Mouse (Mus musculus) retina, postnatal 1 day (tissue): ENCODE results near the gene Steap1.

ENCODE experiments used
- DNase-seq: peaks from one replicate; pipeline ENCODE4 v3.0.0-alpha.2; 2012

The Steap1 gene

DNA sequence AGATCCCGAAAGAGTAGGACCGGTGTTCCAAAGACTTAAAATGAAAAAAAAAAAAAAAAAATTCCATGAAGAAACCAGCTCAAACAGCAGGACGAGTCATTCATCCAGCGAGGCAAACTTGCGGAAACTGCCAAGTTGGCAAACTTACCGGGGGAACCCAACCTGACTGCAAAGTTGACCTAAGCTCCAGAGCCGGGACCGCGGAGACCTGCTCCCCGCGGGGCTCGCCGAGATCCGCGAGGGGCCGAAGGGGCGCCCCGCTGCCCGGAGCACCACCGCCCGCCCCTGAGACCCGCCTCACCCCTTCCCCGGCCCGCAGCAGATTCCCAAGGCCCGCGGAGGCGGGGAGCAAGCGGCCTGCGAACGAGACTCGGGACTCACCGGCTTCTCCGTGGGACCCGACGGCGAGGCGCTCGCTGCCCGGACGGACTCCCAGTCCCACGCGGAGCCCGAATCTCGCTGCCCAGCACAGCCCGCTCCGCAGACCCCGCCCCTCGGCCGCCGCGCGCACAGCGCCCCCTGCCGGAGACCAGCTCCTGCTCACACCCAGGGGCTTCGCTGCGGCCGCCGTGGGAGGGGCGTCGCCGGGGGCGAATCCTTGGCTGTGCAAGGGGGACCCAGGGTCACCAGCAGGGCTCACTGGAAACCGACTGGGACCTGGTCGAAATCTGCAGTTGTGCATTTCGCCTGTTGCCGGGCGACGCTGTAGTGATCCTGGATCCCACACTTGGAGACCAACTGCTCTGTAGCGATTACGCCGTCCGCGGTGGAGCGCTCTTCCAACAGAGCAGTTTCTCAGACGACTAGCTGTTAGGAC, at the start of gene Steap1:
TSS of gene Steap1 (minus strand) at position 461 of the 817 bp plus-strand sequence.
- DNase-seq = peak; percentile 91

DNA sequence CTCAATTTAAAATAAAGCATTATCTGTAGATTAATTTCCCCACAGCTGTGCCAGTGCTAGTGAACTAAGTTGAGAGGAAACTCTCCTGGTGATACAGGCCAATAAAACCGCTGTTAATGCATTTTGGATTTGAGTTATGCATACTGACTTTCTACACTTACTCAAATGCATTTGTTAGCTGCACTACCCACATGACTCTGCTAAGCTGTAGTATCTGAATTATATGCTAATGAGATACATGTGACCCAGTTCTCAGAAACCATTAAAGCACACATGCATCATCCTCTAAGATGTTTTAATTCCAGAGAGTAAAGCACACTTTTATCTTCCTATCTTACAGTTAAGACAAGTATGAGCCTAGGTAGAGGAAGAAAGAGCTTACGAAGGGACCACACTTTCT, 38.0 kb upstream of the Steap1 start:
- DNase-seq = no peak

DNA sequence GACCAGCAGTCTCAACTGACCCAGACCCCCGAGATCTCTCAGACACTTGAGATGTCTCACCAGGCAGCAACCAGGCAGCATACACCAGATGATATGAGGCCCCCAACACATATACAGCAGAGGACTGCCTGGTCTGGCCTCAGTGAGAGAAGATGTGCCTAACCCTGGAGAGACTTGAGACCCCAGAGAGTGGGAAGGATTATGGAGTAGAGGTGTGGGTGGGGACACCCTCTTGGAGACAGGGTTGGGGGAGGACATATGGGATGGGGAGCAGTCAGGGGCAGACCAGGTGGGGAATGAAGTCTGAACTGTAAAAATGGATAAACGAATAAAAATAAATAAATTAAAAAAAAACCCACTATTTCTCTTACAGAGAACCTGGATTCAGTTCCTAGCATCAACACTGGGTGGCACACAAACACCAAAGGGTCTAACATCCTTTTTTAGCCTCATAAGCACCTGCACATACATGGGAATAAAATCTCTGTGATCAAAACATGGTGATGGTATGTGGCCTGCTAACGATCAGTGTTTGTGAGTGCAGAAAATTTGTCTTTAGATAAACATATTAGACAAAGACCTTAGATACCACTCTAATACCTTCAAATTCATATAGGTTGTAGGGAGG, 7.4 kb upstream of the Steap1 start:
- DNase-seq = no peak

GRCm38 (mm10) chr5:5755039-5755438, 5.9 kb upstream of the Steap1 start:
- DNase-seq = peak; percentile 75

GRCm38 (mm10) chr5:5749772-5750222, 671 bp upstream of the Steap1 start:
- peak; percentile 76 for DNase-seq

- DNase-seq = no peak
Observed at GRCm38 (mm10) chr5:5734445-5734844, 14.7 kb downstream of the Steap1 start.

GRCm38 (mm10) chr5:5732858-5733257, 16.3 kb downstream of the Steap1 start:
- DNase-seq = no peak

- no peak for DNase-seq
Observed at GRCm38 (mm10) chr5:5732208-5732607, 16.9 kb downstream of the Steap1 start.

DNA sequence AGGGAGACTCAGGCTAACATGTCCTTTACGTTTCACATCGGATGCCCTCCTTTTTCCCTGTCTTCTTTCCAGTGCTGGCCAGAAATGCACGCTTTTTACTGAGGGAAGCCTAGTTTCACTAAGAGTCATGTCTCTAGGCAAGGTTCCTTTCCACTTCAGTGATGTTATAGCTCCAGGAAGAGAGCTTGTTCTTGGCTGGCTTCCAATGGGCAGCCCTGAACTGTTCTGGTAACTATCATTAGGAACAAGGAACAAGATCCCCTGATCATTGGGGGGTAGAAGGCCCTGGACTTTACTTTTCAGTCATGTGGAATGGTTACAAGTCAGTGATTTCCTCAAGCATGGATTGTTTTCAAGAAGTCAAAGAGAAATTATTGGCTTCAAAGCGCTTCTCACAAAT, 19.2 kb downstream of the Steap1 start:
- DNase-seq = no peak

DNA sequence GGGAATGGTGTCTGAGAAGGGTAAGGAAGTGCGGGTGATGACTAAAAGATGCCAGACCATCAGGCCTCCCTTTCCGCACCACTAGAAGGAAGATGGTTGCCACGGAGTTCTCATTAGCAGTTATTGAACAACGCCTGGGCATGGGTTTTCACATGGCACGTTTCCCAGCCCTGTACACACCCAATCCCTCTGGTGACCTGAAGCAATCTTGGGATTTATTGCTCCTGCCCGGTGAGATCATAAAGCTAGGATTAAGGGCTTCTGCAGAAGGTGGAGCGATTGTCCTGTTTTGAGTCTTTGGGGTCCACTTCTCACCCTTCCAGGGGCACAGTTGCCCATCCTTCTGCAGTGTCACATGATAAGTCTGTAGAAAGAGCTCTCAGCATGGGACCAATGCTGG, 26.9 kb downstream of the Steap1 start:
- DNase-seq = no peak

- DNase-seq = no peak
Observed at GRCm38 (mm10) chr5:5711032-5711431, 38.1 kb downstream of the Steap1 start.

DNA sequence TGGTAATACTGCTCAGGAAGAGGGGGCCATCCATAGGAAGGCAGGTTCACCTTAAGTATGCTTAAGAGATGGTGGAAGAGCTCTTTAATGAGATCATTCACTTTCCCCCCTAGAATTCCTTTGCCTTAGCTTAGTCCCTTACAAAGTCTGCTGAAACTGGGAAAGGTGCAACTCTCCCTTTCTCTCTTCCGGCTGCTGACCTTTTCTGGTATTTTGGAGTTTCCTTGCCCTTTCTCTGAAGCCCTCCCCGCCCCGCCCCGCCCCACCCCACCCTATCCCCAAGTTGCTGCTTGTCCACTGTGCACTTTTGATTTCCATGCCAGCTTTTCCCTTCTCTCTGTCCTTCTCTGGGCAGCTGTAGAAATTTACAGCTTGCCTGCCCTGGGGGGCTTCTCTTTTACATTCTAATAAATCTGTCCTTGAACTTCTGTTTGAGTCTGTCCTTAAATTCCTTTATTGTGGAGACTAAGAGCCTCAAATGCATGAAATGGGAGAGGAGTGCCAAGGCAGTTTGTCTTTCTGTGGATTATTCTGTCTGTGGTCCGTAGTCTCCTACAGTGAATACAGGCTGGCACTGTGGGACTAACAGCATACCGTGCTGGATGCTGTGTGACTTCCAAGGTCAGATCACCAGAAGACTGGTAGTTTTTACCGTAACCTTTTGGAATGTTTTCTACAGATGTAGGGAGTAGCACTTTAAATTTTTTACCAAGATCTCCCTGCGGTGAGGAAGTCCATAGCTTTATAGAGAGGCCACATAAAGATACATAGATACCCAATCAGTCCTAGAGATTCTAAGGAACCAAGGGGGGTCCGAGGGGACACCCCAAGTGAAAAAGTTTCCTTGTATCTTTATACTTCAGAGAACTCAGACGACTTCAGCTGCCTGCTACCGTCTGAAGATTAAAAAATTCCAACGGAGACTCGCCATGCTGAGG, 41.5 kb downstream of the Steap1 start:
- no peak for DNase-seq

DNA sequence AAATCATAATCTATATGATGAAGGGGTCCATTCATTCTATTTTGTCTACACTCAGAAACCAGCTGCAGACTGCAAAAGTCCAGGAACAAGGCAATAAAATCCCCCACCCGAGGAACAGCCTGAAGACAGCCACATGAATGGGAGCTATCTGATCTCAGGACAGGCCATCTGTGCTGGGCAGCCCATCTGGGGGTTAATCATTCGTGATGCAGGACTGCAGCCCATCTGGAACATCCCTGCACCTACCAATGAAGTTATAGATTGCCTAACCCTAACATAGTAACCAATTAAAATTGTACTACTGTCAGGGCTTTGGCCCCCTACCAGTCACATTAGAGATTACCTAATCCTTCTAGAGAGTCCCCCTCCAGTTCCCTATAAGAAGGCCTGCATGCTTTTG, 44.1 kb downstream of the Steap1 start:
- DNase-seq = no peak

- DNase-seq = no peak
Observed at GRCm38 (mm10) chr5:5700386-5700785, 48.7 kb downstream of the Steap1 start.

- no peak for DNase-seq
Observed at GRCm38 (mm10) chr5:5698830-5699229, 50.3 kb downstream of the Steap1 start.

- DNase-seq = no peak
Observed at GRCm38 (mm10) chr5:5695401-5695942, 53.7 kb downstream of the Steap1 start.

- DNase-seq = peak; percentile 81
Observed at GRCm38 (mm10) chr5:5693956-5694653, 55.0 kb downstream of the Steap1 start, which contains the start of gene Steap2. Steap2 (minus strand) TSS chr5:5694578.

DNA sequence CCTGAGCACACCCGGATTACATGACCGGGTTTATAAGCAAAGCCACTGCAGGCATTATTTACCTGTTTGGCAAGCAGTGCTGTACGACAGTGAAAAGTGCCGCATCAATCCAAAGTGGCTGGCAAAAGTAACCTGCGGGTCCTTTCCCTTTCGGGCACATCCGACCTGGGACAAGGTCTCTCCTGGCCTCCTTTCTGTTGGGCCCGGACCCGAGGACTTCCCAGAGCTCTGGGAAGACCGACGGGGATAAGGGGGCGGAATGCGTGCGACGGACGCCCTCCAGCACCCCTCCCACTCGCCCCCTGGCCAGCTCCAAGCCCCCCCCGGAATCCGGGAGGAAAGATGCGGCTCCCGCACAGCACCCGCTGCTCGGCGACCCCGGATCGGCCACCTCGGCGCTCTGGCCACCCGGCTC, 55.6 kb downstream of the Steap1 start:
- no peak for DNase-seq

- DNase-seq = no peak
Observed at GRCm38 (mm10) chr5:5692167-5692738, 56.9 kb downstream of the Steap1 start.

DNA sequence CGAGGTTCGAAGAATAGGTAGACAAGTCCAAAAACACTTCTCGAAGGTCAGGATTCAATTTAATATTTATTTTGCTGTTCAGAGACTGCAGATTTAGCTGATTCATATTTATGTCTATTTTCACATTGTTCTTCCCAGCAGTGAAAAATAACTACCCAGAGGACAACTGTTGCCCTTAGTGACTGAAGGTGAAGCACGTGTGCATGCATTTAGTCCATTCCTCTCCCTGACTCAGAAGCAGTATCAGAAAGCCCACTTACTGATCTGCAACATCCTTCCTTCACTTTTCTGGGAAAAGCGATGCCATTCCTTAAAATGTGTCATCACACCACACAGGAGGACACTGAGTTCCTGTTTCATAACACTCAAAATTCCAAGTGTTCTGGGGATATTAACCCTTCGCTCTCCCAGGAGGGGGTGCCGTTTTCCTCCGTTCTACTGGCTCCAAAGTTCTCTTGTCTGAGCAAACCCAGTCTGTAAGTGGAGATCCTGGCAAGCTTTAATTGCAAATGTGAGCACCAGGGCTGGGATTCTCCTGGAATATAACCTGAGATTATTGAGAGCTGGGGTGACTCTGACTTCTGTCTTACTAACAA, 60.1 kb downstream of the Steap1 start:
- no peak for DNase-seq

DNA sequence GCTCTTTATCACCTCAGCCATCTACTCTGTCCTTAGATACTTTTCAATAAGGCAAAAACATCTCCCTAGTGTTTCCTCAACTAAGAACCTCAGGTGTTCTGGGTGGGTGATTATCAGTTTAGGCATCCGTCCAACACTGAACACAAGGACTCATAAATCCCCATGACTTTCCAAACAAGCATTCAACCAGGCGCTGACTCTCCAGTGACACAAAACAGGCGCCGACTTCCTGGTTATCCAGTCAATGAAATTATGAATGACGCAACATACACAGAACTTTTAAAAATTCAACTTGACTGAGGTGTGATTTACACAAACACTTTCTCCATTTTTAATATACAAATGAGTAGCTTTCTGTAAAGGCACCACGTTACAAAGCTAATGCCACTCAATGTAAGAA, 60.9 kb downstream of the Steap1 start:
- DNase-seq = no peak
